Mouse (Mus musculus) heart, embryonic 10.5 days (tissue): ENCODE measurements around the gene Asprv1. TPM values are rescaled to one million over a fixed set of nuclear protein-coding genes. Genes with fewer than 3 reads are reported as not detected.

Source experiments
- DNase-seq: peaks from one replicate; pipeline ENCODE4 v3.0.0-alpha.2; 2017; ENCODE audit warnings: low spot score
- H3K27ac ChIP-seq: fragments of 300-500 bp; sonication (generic); 2 replicates; pipeline ENCODE4 v1.5.1; 2016; ENCODE audit warnings: mild to moderate bottlenecking
- H3K27me3 ChIP-seq: fragments of 300-500 bp; sonication (generic); 2 replicates; pipeline ENCODE4 v1.6.1; 2016; ENCODE audit warnings: mild to moderate bottlenecking; ENCODE audit not compliant: poor library complexity, insufficient read depth, severe bottlenecking
- H3K36me3 ChIP-seq: fragments of 300-500 bp; sonication (generic); 2 replicates; pipeline ENCODE4 v1.6.1; 2016; ENCODE audit warnings: mild to moderate bottlenecking, moderate library complexity
- H3K4me1 ChIP-seq: fragments of 300-500 bp; sonication (generic); 2 replicates; pipeline ENCODE4 v1.6.1; 2016; ENCODE audit warnings: mild to moderate bottlenecking
- H3K4me3 ChIP-seq: fragments of 300-500 bp; sonication (generic); 2 replicates; pipeline ENCODE4 v1.5.1; 2016; ENCODE audit warnings: mild to moderate bottlenecking, moderate library complexity
- H3K9me3 ChIP-seq: fragments of 300-500 bp; sonication (generic); 2 replicates; pipeline ENCODE4 v1.6.1; 2016; ENCODE audit warnings: mild to moderate bottlenecking, moderate library complexity
- WGBS: fragments of 180-500 bp; shearing (Covaris S2); methylation state at CpG from one replicate; pipeline ENCODE4 v1.1.7; 2016; 5-methylcytosine and 5-hydroxymethylcytosine counted together
- polyA plus RNA-seq: library from polyadenylated mRNA; unstranded; fragments of >200 nt; fragmentation: Nextera tagmentation; extraction: Ambion mirVana; gene quantifications from 2 replicates; pipeline ENCODE4 v1.2.1, GENCODE M21; 2016

The Asprv1 gene
- polyA plus RNA-seq, 1 experiment from 2014 or later, result 0.58 TPM

- Histone ChIP-seq H3K27me3 (peaks cover 11% of the 10 kb centered on the region), H3K4me3 (no peak overlapping the region), H3K27ac (no peak overlapping the region), H3K9me3 (0 out of 2 replicates have a peak, but pooled peaks cover 2% of the 10 kb centered on the region), H3K4me1 (peaks cover 30% of the 10 kb centered on the region), H3K36me3 (no peaks in the 10 kb centered on the region)
- DNase-seq, result no peak
- 84% methylated on average over 17 of the region's 17 CpGs for WGBS
Measured at GRCm38 (mm10) chr6:86595865-86596440, 32.0 kb upstream of the Asprv1 start.

- Histone ChIP-seq H3K36me3 (no peaks in the 10 kb centered on the region), H3K4me1 (peaks cover 30% of the 10 kb centered on the region), H3K4me3 (no peak overlapping the region), H3K9me3 (0 out of 2 replicates have a peak, but pooled peaks cover 5% of the 10 kb centered on the region), H3K27me3 (peaks cover 11% of the 10 kb centered on the region), H3K27ac (no peak overlapping the region)
- no peak for DNase-seq
- 66% methylated on average over 5 of the region's 5 CpGs for WGBS
Measured at GRCm38 (mm10) chr6:86598742-86599193, 29.2 kb upstream of the Asprv1 start.

GRCm38 (mm10) chr6:86599197-86599596, 28.8 kb upstream of the Asprv1 start:
- Histone ChIP-seq H3K9me3 (0 out of 2 replicates have a peak, but pooled peaks cover 5% of the 10 kb centered on the region), H3K36me3 (no peaks in the 10 kb centered on the region), H3K4me3 (no peak overlapping the region), H3K4me1 (peaks cover 30% of the 10 kb centered on the region), H3K27ac (no peak overlapping the region), H3K27me3 (peaks cover 11% of the 10 kb centered on the region)
- no peak for DNase-seq
- WGBS, result 18% methylated on average over 4 of the region's 4 CpGs

GRCm38 (mm10) chr6:86599951-86600414, 28.0 kb upstream of the Asprv1 start:
- WGBS, result 38% methylated on average over 6 of the region's 6 CpGs
- no peaks in the 10 kb centered on the region for H3K36me3 ChIP-seq
- peaks cover 26% of the 10 kb centered on the region for H3K4me1 ChIP-seq
- peak; percentile 87 for DNase-seq
- 0 out of 2 replicates have a peak overlapping the region, but pooled peaks have one; percentile 0 for H3K4me3 ChIP-seq
- H3K27ac ChIP-seq, result peak overlapping the region; percentile 43; the same call in 1 of the 2 replicates
- H3K9me3 ChIP-seq, result 0 out of 2 replicates have a peak, but pooled peaks cover 5% of the 10 kb centered on the region
- peaks cover 11% of the 10 kb centered on the region for H3K27me3 ChIP-seq

- H3K4me1 ChIP-seq, result peaks cover 11% of the 10 kb centered on the region
- no peak overlapping the region for H3K27ac ChIP-seq
- no peak overlapping the region for H3K4me3 ChIP-seq
- DNase-seq, result no peak
- no peaks in the 10 kb centered on the region for H3K27me3 ChIP-seq
- 55% methylated on average over 7 of the region's 7 CpGs for WGBS
- H3K36me3 ChIP-seq, result no peaks in the 10 kb centered on the region
- H3K9me3 ChIP-seq, result 0 out of 2 replicates have a peak, but pooled peaks cover 5% of the 10 kb centered on the region
Measured at GRCm38 (mm10) chr6:86605260-86605659, 22.7 kb upstream of the Asprv1 start.

GRCm38 (mm10) chr6:86606289-86606688, 21.7 kb upstream of the Asprv1 start:
- no peak for DNase-seq
- H3K36me3 ChIP-seq, result no peaks in the 10 kb centered on the region
- WGBS, result 73% methylated on average over 4 of the region's 4 CpGs
- H3K27ac ChIP-seq, result no peak overlapping the region
- H3K27me3 ChIP-seq, result no peaks in the 10 kb centered on the region
- peaks cover 12% of the 10 kb centered on the region for H3K4me1 ChIP-seq
- H3K9me3 ChIP-seq, result no peaks in the 10 kb centered on the region
- no peak overlapping the region for H3K4me3 ChIP-seq

- WGBS, result 79% methylated on average over 6 of the region's 6 CpGs
- peak overlapping the region; percentile 6; the same call in 1 of the 2 replicates for H3K27ac ChIP-seq
- no peaks in the 10 kb centered on the region for H3K27me3 ChIP-seq
- H3K4me1 ChIP-seq, result peaks cover 12% of the 10 kb centered on the region
- DNase-seq, result no peak
- H3K4me3 ChIP-seq, result no peak overlapping the region
- H3K9me3 ChIP-seq, result no peaks in the 10 kb centered on the region
- no peaks in the 10 kb centered on the region for H3K36me3 ChIP-seq
Measured at GRCm38 (mm10) chr6:86607471-86607870, 20.5 kb upstream of the Asprv1 start.

GRCm38 (mm10) chr6:86609235-86609634, 18.7 kb upstream of the Asprv1 start:
- WGBS, result 84% methylated on average over 6 of the region's 6 CpGs
- Histone ChIP-seq H3K36me3 (no peaks in the 10 kb centered on the region), H3K9me3 (no peaks in the 10 kb centered on the region), H3K4me1 (peaks cover 12% of the 10 kb centered on the region), H3K27me3 (no peaks in the 10 kb centered on the region), H3K27ac (no peak overlapping the region), H3K4me3 (no peak overlapping the region)
- no peak for DNase-seq

- DNase-seq, result no peak
- 50% methylated on average over 5 of the region's 5 CpGs for WGBS
- no peak overlapping the region for H3K27ac ChIP-seq
- no peaks in the 10 kb centered on the region for H3K27me3 ChIP-seq
- H3K36me3 ChIP-seq, result no peaks in the 10 kb centered on the region
- no peak overlapping the region for H3K4me3 ChIP-seq
- no peaks in the 10 kb centered on the region for H3K9me3 ChIP-seq
- H3K4me1 ChIP-seq, result peaks cover 6% of the 10 kb centered on the region
Measured at GRCm38 (mm10) chr6:86610714-86611113, 17.2 kb upstream of the Asprv1 start.

- Histone ChIP-seq H3K9me3 (no peaks in the 10 kb centered on the region), H3K36me3 (no peaks in the 10 kb centered on the region), H3K27me3 (no peaks in the 10 kb centered on the region), H3K4me3 (no peak overlapping the region), H3K27ac (no peak overlapping the region), H3K4me1 (0 out of 2 replicates have a peak, but pooled peaks cover 3% of the 10 kb centered on the region)
- DNase-seq, result no peak
- WGBS, result 81% methylated on average over 4 of the region's 4 CpGs
Measured at GRCm38 (mm10) chr6:86615301-86615700, 12.7 kb upstream of the Asprv1 start.

- DNase-seq, result no peak
- Histone ChIP-seq H3K4me3 (no peak overlapping the region), H3K9me3 (no peaks in the 10 kb centered on the region), H3K4me1 (peaks cover 16% of the 10 kb centered on the region), H3K27me3 (0 out of 2 replicates have a peak, but pooled peaks cover 8% of the 10 kb centered on the region), H3K27ac (no peak overlapping the region), H3K36me3 (no peaks in the 10 kb centered on the region)
- WGBS, result 81% methylated on average over 4 of the region's 4 CpGs
Measured at GRCm38 (mm10) chr6:86623201-86623600, 4.8 kb upstream of the Asprv1 start.

- H3K36me3 ChIP-seq, result no peaks in the 10 kb centered on the region
- no peak for DNase-seq
- H3K4me3 ChIP-seq, result no peak overlapping the region
- H3K4me1 ChIP-seq, result peaks cover 18% of the 10 kb centered on the region
- no peaks in the 10 kb centered on the region for H3K9me3 ChIP-seq
- H3K27me3 ChIP-seq, result peaks cover 12% of the 10 kb centered on the region; the same call in 1 of the 2 replicates
- 0 out of 2 replicates have a peak overlapping the region, but pooled peaks have one; percentile 13 for H3K27ac ChIP-seq
- WGBS, result 61% methylated on average over 18 of the region's 18 CpGs
Measured at GRCm38 (mm10) chr6:86624074-86625030, 3.6 kb upstream of the Asprv1 start.

- Histone ChIP-seq H3K4me3 (no peak overlapping the region), H3K27ac (no peak overlapping the region), H3K4me1 (peaks cover 6% of the 10 kb centered on the region), H3K36me3 (no peaks in the 10 kb centered on the region), H3K9me3 (no peaks in the 10 kb centered on the region), H3K27me3 (peaks cover 14% of the 10 kb centered on the region; the same call in 1 of the 2 replicates)
- WGBS, result 80% methylated on average over 3 of the region's 3 CpGs
- DNase-seq, result no peak
Measured at GRCm38 (mm10) chr6:86630141-86630540, 2.2 kb downstream of the Asprv1 start.
